Mouse (Mus musculus): ENCODE measurements around the gene Cdc27. TPM values are rescaled to one million over a fixed set of nuclear protein-coding genes. Genes with fewer than 3 reads are reported as not detected.
"Not testable (repeated sequence)": the region's sequence is repeated elsewhere in the genome, so short reads cannot be mapped to it uniquely, and the experiment has no call there.

Cdc27 gene
- polyA plus RNA-seq, 1 experiment from 2014 or later: 44.4 TPM

GRCm38 (mm10) chr11:104560971-104561370 lies 10.6 kb upstream of the Cdc27 start:
- Histone ChIP-seq H3K4me3 (replicated peaks; ENCODE audit: low read length) (no peak overlapping the region), H3K9me3 (ENCODE audit: control insufficient read depth, low read length) (no peaks in the 10 kb centered on the region), H3K36me3 (replicated peaks; ENCODE audit: control insufficient read depth, insufficient read depth) (no peaks in the 10 kb centered on the region), H3K4me2 (replicated peaks) (no peak overlapping the region), H3K27me3 (ENCODE audit: control insufficient read depth, insufficient read depth, low read length) (no peaks in the 10 kb centered on the region), H3K27ac (no peak overlapping the region), H3K9ac (no peak overlapping the region), H3K4me1 (replicated peaks; ENCODE audit: control insufficient read depth, insufficient read depth, low read length) (no peaks in the 10 kb centered on the region)
- 67% methylated on average over 2 of the region's 2 CpGs for WGBS
- ATAC-seq (ENCODE audit: low FRiP score): no peak
- no peak for DNase-seq (ENCODE audit: low spot score)

GRCm38 (mm10) chr11:104558651-104559403 lies 8.4 kb upstream of the Cdc27 start:
- no peak overlapping the region for H3K4me3 ChIP-seq (replicated peaks; ENCODE audit: low read length)
- no peak for DNase-seq (ENCODE audit: low spot score)
- H3K4me2 ChIP-seq (replicated peaks): no peak overlapping the region
- H3K4me1 ChIP-seq (replicated peaks; ENCODE audit: control insufficient read depth, insufficient read depth, low read length): no peaks in the 10 kb centered on the region
- no peak for ATAC-seq (ENCODE audit: low FRiP score)
- 46% methylated on average over 4 of the region's 4 CpGs for WGBS
- no peak overlapping the region for H3K9ac ChIP-seq
- H3K27me3 ChIP-seq (ENCODE audit: control insufficient read depth, insufficient read depth, low read length): no peaks in the 10 kb centered on the region
- no peak overlapping the region for H3K27ac ChIP-seq
- no peaks in the 10 kb centered on the region for H3K36me3 ChIP-seq (replicated peaks; ENCODE audit: control insufficient read depth, insufficient read depth)
- no peaks in the 10 kb centered on the region for H3K9me3 ChIP-seq (ENCODE audit: control insufficient read depth, low read length)

GRCm38 (mm10) chr11:104558065-104558464 lies 7.6 kb upstream of the Cdc27 start:
- Histone ChIP-seq H3K9ac (no peak overlapping the region), H3K36me3 (replicated peaks; ENCODE audit: control insufficient read depth, insufficient read depth) (no peaks in the 10 kb centered on the region), H3K4me3 (replicated peaks; ENCODE audit: low read length) (no peak overlapping the region), H3K27me3 (ENCODE audit: control insufficient read depth, insufficient read depth, low read length) (no peaks in the 10 kb centered on the region), H3K4me2 (replicated peaks) (no peak overlapping the region), H3K9me3 (ENCODE audit: control insufficient read depth, low read length) (no peaks in the 10 kb centered on the region), H3K27ac (no peak overlapping the region), H3K4me1 (replicated peaks; ENCODE audit: control insufficient read depth, insufficient read depth, low read length) (no peaks in the 10 kb centered on the region)
- ATAC-seq (ENCODE audit: low FRiP score): no peak
- DNase-seq (ENCODE audit: low spot score): no peak
- whole genome bisulfite sequencing: 92% methylated on average over 4 of the region's 4 CpGs

GRCm38 (mm10) chr11:104549438-104550405 lies 698 bp downstream of the Cdc27 start:
- ATAC-seq (ENCODE audit: low FRiP score) (peak; percentile 62), DNase-seq (ENCODE audit: low spot score) (peak; percentile 46)
- H3K27me3 ChIP-seq (ENCODE audit: control insufficient read depth, insufficient read depth, low read length): no peaks in the 10 kb centered on the region
- peak overlapping the region; percentile 76 for H3K4me3 ChIP-seq (replicated peaks; ENCODE audit: low read length)
- peak overlapping the region; percentile 84 for H3K27ac ChIP-seq
- H3K4me2 ChIP-seq (replicated peaks): peak overlapping the region; percentile 64
- H3K9me3 ChIP-seq (ENCODE audit: control insufficient read depth, low read length): no peaks in the 10 kb centered on the region
- no peaks in the 10 kb centered on the region for H3K36me3 ChIP-seq (replicated peaks; ENCODE audit: control insufficient read depth, insufficient read depth)
- WGBS: under 1% methylated on average over 53 of the region's 53 CpGs
- H3K9ac ChIP-seq: peak overlapping the region; percentile 97
- H3K4me1 ChIP-seq (replicated peaks; ENCODE audit: control insufficient read depth, insufficient read depth, low read length): peaks cover 14% of the 10 kb centered on the region

GRCm38 (mm10) chr11:104547502-104547901 lies 2.9 kb downstream of the Cdc27 start:
- Histone ChIP-seq H3K4me2 (replicated peaks) (no peak overlapping the region), H3K4me1 (replicated peaks; ENCODE audit: control insufficient read depth, insufficient read depth, low read length) (peaks cover 14% of the 10 kb centered on the region), H3K27ac (no peak overlapping the region), H3K27me3 (ENCODE audit: control insufficient read depth, insufficient read depth, low read length) (no peaks in the 10 kb centered on the region), H3K9me3 (ENCODE audit: control insufficient read depth, low read length) (no peaks in the 10 kb centered on the region), H3K9ac (no peak overlapping the region), H3K36me3 (replicated peaks; ENCODE audit: control insufficient read depth, insufficient read depth) (no peaks in the 10 kb centered on the region; the same call in 1 of the 2 replicates), H3K4me3 (replicated peaks; ENCODE audit: low read length) (no peak overlapping the region)
- ATAC-seq (ENCODE audit: low FRiP score) (no peak), DNase-seq (ENCODE audit: low spot score) (no peak)
- 97% methylated on average over 3 of the region's 3 CpGs for WGBS

GRCm38 (mm10) chr11:104544507-104544906 lies 5.9 kb downstream of the Cdc27 start:
- Histone ChIP-seq H3K9me3 (ENCODE audit: control insufficient read depth, low read length) (no peaks in the 10 kb centered on the region), H3K4me1 (replicated peaks; ENCODE audit: control insufficient read depth, insufficient read depth, low read length) (peaks cover 14% of the 10 kb centered on the region), H3K4me3 (replicated peaks; ENCODE audit: low read length) (no peak overlapping the region), H3K27me3 (ENCODE audit: control insufficient read depth, insufficient read depth, low read length) (no peaks in the 10 kb centered on the region), H3K27ac (no peak overlapping the region), H3K36me3 (replicated peaks; ENCODE audit: control insufficient read depth, insufficient read depth) (no peaks in the 10 kb centered on the region; the same call in 1 of the 2 replicates), H3K9ac (no peak overlapping the region), H3K4me2 (replicated peaks) (no peak overlapping the region)
- 83% methylated on average over 2 of the region's 2 CpGs for WGBS
- DNase-seq (ENCODE audit: low spot score) (no peak), ATAC-seq (ENCODE audit: low FRiP score) (no peak)

- DNase-seq (ENCODE audit: low spot score); H3K27ac ChIP-seq; H3K9ac ChIP-seq; H3K9me3 ChIP-seq (ENCODE audit: control insufficient read depth, low read length); H3K4me2 ChIP-seq (replicated peaks); H3K4me1 ChIP-seq (replicated peaks; ENCODE audit: control insufficient read depth, insufficient read depth, low read length); H3K4me3 ChIP-seq (replicated peaks; ENCODE audit: low read length); ATAC-seq (ENCODE audit: low FRiP score); H3K27me3 ChIP-seq (ENCODE audit: control insufficient read depth, insufficient read depth, low read length); H3K36me3 ChIP-seq (replicated peaks; ENCODE audit: control insufficient read depth, insufficient read depth): not testable (repeated sequence)
- 94% methylated on average over 2 of the region's 2 CpGs for WGBS
Observed at GRCm38 (mm10) chr11:104543337-104543736, 7.1 kb downstream of the Cdc27 start.

- H3K27ac ChIP-seq: no peak overlapping the region
- no peaks in the 10 kb centered on the region for H3K4me1 ChIP-seq (replicated peaks; ENCODE audit: control insufficient read depth, insufficient read depth, low read length)
- no peak overlapping the region for H3K4me2 ChIP-seq (replicated peaks)
- no peaks in the 10 kb centered on the region for H3K9me3 ChIP-seq (ENCODE audit: control insufficient read depth, low read length)
- H3K27me3 ChIP-seq (ENCODE audit: control insufficient read depth, insufficient read depth, low read length): no peaks in the 10 kb centered on the region
- no peak overlapping the region for H3K9ac ChIP-seq
- peaks cover 3% of the 10 kb centered on the region for H3K36me3 ChIP-seq (replicated peaks; ENCODE audit: control insufficient read depth, insufficient read depth)
- DNase-seq (ENCODE audit: low spot score) (no peak), ATAC-seq (ENCODE audit: low FRiP score) (no peak)
- H3K4me3 ChIP-seq (replicated peaks; ENCODE audit: low read length): no peak overlapping the region
- 97% methylated on average over 5 of the region's 5 CpGs for WGBS
Observed at GRCm38 (mm10) chr11:104539811-104540210, 10.6 kb downstream of the Cdc27 start.

GRCm38 (mm10) chr11:104537945-104538555 lies 12.4 kb downstream of the Cdc27 start:
- DNase-seq (ENCODE audit: low spot score) (no peak), ATAC-seq (ENCODE audit: low FRiP score) (no peak)
- no peak overlapping the region for H3K4me3 ChIP-seq (replicated peaks; ENCODE audit: low read length)
- H3K27ac ChIP-seq: no peak overlapping the region
- no peaks in the 10 kb centered on the region for H3K4me1 ChIP-seq (replicated peaks; ENCODE audit: control insufficient read depth, insufficient read depth, low read length)
- WGBS: 96% methylated on average over 2 of the region's 2 CpGs
- H3K9ac ChIP-seq: no peak overlapping the region
- H3K36me3 ChIP-seq (replicated peaks; ENCODE audit: control insufficient read depth, insufficient read depth): peaks cover 21% of the 10 kb centered on the region
- H3K9me3 ChIP-seq (ENCODE audit: control insufficient read depth, low read length): no peaks in the 10 kb centered on the region
- no peaks in the 10 kb centered on the region for H3K27me3 ChIP-seq (ENCODE audit: control insufficient read depth, insufficient read depth, low read length)
- H3K4me2 ChIP-seq (replicated peaks): no peak overlapping the region
